Mouse (Mus musculus) stomach, embryonic 15.5 days (tissue): ENCODE results near the gene Col18a1. TPM values are rescaled to one million over a fixed set of nuclear protein-coding genes. Genes with fewer than 3 reads are reported as not detected.
A peak's percentile ranks its signal among the peaks of the same experiment; 100 is the strongest.

Source experiments
- ATAC-seq: fragments of 200-750 bp; cut with Nextera tagmentation; 2 replicates; pipeline ENCODE4 v1.8.0; 2017; ENCODE audit warnings: low read depth, moderate number of reproducible peaks, moderate TSS enrichment; ENCODE audit not compliant: insufficient read depth, low FRiP score
- H3K27ac ChIP-seq: fragments of 300-500 bp; sonication (generic); 2 replicates; pipeline ENCODE4 v1.5.1; 2015; ENCODE audit warnings: mild to moderate bottlenecking, inconsistent platforms
- H3K27me3 ChIP-seq: fragments of 300-500 bp; sonication (generic); replicated peaks from 2 replicates; pipeline ENCODE4 v1.6.1; 2015; ENCODE audit warnings: inconsistent platforms
- H3K36me3 ChIP-seq: fragments of 300-500 bp; sonication (generic); 2 replicates; pipeline ENCODE4 v1.6.1; 2015; ENCODE audit warnings: inconsistent platforms
- H3K4me1 ChIP-seq: fragments of 300-500 bp; sonication (generic); 2 replicates; pipeline ENCODE4 v1.6.1; 2015; ENCODE audit warnings: inconsistent platforms
- H3K4me2 ChIP-seq: fragments of 300-500 bp; sonication (generic); 2 replicates; pipeline ENCODE4 v1.6.1; 2015; ENCODE audit warnings: mild to moderate bottlenecking, inconsistent platforms
- H3K4me3 ChIP-seq: fragments of 300-500 bp; sonication (generic); replicated peaks from 2 replicates; pipeline ENCODE4 v1.5.1; 2015; ENCODE audit warnings: inconsistent platforms
- H3K9ac ChIP-seq: fragments of 300-500 bp; sonication (generic); 2 replicates; pipeline ENCODE4 v1.6.1; 2015; ENCODE audit warnings: inconsistent platforms
- H3K9me3 ChIP-seq: fragments of 300-500 bp; sonication (generic); 2 replicates; pipeline ENCODE4 v1.6.1; 2016; ENCODE audit warnings: inconsistent platforms
- WGBS: fragments of 180-500 bp; shearing (Covaris S2); methylation state at CpG from one replicate; pipeline ENCODE4 v1.1.7; 2015; 5-methylcytosine and 5-hydroxymethylcytosine counted together
- polyA plus RNA-seq: library from polyadenylated mRNA; unstranded; fragments of >200 nt; fragmentation: Nextera tagmentation; extraction: Ambion mirVana; gene quantifications from 2 replicates; pipeline ENCODE4 v1.2.1, GENCODE M21; 2015

Gene Col18a1
- polyA plus RNA-seq, 1 experiment from 2014 or later = 70.3 TPM

DNA sequence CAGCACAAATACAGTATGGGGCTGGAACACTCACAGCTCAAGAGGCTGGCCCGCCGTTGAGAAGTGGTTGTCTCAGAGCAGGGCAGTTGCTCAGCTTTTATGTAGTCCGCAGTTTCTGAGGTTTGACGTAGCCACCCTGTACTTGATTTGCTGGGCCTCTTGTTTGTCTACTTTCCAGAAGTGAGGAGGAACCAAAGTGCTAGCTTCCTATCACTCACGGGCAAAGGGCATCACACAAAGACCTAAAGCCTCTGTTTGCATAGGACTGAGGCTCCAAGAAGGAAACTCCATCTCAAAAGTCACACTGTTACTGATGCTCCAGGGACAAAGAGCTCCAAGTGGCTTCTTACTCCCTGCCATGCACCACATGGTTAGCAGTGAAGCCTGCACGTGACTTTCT is 4.1 kb upstream of the Col18a1 start:
- no peak for ATAC-seq
- 78% methylated on average over 6 of the region's 6 CpGs for WGBS
- no peak overlapping the region for H3K9ac ChIP-seq
- no peaks in the 10 kb centered on the region for H3K36me3 ChIP-seq
- H3K9me3 ChIP-seq = no peaks in the 10 kb centered on the region
- peaks cover 13% of the 10 kb centered on the region for H3K4me1 ChIP-seq
- H3K4me2 ChIP-seq = no peak overlapping the region
- no peak overlapping the region for H3K27ac ChIP-seq
- peaks cover 10% of the 10 kb centered on the region for H3K27me3 ChIP-seq
- H3K4me3 ChIP-seq = no peak overlapping the region

DNA sequence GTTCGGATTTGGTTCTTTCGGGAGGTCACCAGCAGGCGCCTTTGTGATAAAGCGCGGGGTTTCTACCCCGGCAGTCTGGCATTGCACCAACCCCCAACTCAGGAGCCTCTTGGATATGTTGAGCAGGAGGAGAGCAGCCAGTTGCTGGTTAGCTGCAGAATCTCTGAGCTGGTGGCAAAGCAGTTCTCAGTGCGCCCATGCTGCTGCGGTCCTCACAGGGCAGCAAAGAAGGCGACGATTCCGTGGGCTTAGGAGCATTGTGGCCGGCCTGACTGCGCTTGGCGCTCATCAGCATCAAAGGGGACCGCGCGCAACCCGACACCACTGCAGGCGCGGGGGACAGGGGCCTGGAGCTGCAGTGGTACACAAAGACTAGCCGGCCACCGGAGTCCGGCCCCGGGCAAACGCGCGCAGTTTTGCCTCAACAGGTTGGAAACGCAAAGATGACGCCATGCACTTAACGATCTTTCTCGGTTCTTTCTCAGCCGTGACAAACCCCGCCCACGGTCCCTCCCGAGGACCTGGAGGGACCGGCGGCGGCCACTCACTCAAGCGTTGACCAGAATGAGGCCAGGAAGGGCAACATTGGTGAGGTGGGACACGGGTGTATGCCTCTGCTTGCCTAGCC is 916 bp downstream of the Col18a1 start:
- Histone ChIP-seq H3K27me3 (peaks cover 11% of the 10 kb centered on the region), H3K9me3 (no peaks in the 10 kb centered on the region), H3K4me1 (peaks cover 17% of the 10 kb centered on the region), H3K27ac (peak overlapping the region; percentile 8; the same call in 1 of the 2 replicates), H3K9ac (no peak overlapping the region), H3K4me3 (peak overlapping the region; percentile 45), H3K36me3 (no peaks in the 10 kb centered on the region), H3K4me2 (peak overlapping the region; percentile 90)
- under 1% methylated on average over 40 of the region's 40 CpGs for WGBS
- no peak for ATAC-seq

GRCm38 (mm10) chr10:77164437-77165052 is 1.8 kb downstream of the Col18a1 start:
- H3K4me3 ChIP-seq = peak overlapping the region; percentile 45
- no peak for ATAC-seq
- no peaks in the 10 kb centered on the region for H3K36me3 ChIP-seq
- H3K4me2 ChIP-seq = peak overlapping the region; percentile 90; the same call in 1 of the 2 replicates
- H3K27me3 ChIP-seq = peaks cover 11% of the 10 kb centered on the region
- no peak overlapping the region for H3K9ac ChIP-seq
- WGBS = 15% methylated on average over 9 of the region's 9 CpGs
- peaks cover 20% of the 10 kb centered on the region for H3K4me1 ChIP-seq
- no peak overlapping the region for H3K27ac ChIP-seq
- H3K9me3 ChIP-seq = no peaks in the 10 kb centered on the region

GRCm38 (mm10) chr10:77164041-77164436 is 2.3 kb downstream of the Col18a1 start:
- H3K4me2 ChIP-seq = no peak overlapping the region
- no peaks in the 10 kb centered on the region for H3K9me3 ChIP-seq
- H3K9ac ChIP-seq = no peak overlapping the region
- peaks cover 11% of the 10 kb centered on the region for H3K27me3 ChIP-seq
- no peak overlapping the region; the same call in 1 of the 2 replicates for H3K4me3 ChIP-seq
- WGBS = 43% methylated on average over 5 of the region's 5 CpGs
- H3K36me3 ChIP-seq = no peaks in the 10 kb centered on the region
- no peak for ATAC-seq
- peaks cover 25% of the 10 kb centered on the region for H3K4me1 ChIP-seq
- H3K27ac ChIP-seq = no peak overlapping the region

DNA sequence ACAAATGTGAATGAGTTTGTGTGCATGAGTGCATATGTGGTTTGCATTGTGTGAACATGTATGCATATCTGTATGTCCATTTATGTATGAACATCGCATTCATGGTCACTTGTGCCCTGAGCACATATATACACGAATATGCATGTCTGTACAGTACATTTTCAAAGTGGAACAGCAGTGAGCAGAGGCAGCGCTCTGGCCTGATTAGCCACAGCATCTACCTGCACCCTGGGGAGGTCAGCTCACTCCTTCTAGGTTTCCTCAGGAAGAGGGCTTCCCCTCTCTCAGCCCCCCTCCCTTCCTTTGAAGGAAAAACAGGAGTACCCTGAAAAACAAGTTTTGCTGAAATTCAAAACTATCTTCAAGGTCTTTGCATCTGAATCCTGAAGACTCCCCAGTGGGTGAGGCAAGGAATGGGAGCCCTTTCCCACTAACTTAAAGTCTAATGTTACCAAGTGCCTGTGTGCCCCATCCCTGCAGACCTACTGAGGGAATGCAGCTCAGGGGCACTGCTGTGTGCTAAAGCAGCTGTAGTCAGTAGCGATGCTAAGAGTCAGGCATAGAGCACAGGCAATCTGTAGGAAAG is 2.9 kb downstream of the Col18a1 start:
- H3K9ac ChIP-seq = no peak overlapping the region
- no peak overlapping the region for H3K27ac ChIP-seq
- ATAC-seq = no peak
- peaks cover 11% of the 10 kb centered on the region for H3K27me3 ChIP-seq
- H3K4me2 ChIP-seq = no peak overlapping the region
- WGBS = 66% methylated on average over 4 of the region's 4 CpGs
- peaks cover 30% of the 10 kb centered on the region for H3K4me1 ChIP-seq
- no peak overlapping the region for H3K4me3 ChIP-seq
- no peaks in the 10 kb centered on the region for H3K9me3 ChIP-seq
- H3K36me3 ChIP-seq = no peaks in the 10 kb centered on the region

DNA sequence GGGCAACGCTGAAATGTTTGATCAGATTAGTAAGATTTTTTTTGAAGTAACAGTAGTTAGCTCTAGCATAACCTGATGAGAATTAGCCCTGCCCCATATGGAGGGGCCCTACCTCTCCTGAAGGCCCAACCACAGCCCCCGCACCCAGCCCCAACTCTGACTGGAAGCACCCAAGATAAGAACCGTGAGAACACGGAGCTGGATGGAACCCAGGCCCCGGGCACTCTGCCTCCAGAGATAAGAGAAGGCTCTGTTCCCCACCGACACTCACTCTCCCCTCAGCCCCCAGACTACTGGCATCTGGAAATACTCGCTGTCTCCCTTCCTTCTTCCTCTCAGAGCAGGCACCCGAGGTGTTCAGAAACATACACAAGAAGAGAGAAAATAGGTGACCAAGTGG is 6.8 kb downstream of the Col18a1 start:
- peaks cover 26% of the 10 kb centered on the region for H3K4me1 ChIP-seq
- no peak overlapping the region for H3K9ac ChIP-seq
- no peaks in the 10 kb centered on the region for H3K27me3 ChIP-seq
- H3K27ac ChIP-seq = no peak overlapping the region
- no peaks in the 10 kb centered on the region for H3K9me3 ChIP-seq
- ATAC-seq = peak; percentile 75; the same call in 1 of the 2 replicates
- H3K4me3 ChIP-seq = no peak overlapping the region
- H3K4me2 ChIP-seq = no peak overlapping the region
- WGBS = 37% methylated on average over 8 of the region's 8 CpGs
- H3K36me3 ChIP-seq = no peaks in the 10 kb centered on the region

DNA sequence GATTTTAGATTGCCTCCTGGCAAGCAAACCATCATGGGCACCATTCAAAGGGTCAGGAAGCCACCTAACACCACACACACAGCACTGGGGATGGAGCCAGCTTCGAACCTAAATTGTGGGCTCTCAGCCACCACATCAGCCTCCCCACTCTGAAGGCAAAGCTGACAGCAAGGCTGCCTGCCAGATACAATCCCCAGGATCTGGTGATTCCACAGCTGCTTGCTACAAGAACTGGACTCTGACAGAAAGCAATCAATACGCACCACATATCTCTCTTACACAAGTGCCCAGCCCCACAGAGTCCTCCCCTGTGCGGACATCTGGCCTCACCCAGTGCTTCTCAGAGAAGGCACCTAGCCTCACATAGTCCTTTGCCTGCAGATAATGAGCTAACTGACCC is 7.4 kb downstream of the Col18a1 start:
- H3K4me3 ChIP-seq = no peak overlapping the region
- WGBS = 46% methylated on average over 3 of the region's 3 CpGs
- ATAC-seq = peak; percentile 29; the same call in 1 of the 2 replicates
- H3K9ac ChIP-seq = no peak overlapping the region
- H3K4me1 ChIP-seq = peaks cover 26% of the 10 kb centered on the region
- H3K36me3 ChIP-seq = no peaks in the 10 kb centered on the region
- no peaks in the 10 kb centered on the region for H3K9me3 ChIP-seq
- H3K4me2 ChIP-seq = no peak overlapping the region
- no peak overlapping the region for H3K27ac ChIP-seq
- no peaks in the 10 kb centered on the region for H3K27me3 ChIP-seq

GRCm38 (mm10) chr10:77157245-77158019 is 8.9 kb downstream of the Col18a1 start:
- no peak for ATAC-seq
- peaks cover 28% of the 10 kb centered on the region for H3K4me1 ChIP-seq
- H3K36me3 ChIP-seq = no peaks in the 10 kb centered on the region
- H3K4me3 ChIP-seq = no peak overlapping the region
- no peak overlapping the region for H3K9ac ChIP-seq
- no peaks in the 10 kb centered on the region for H3K27me3 ChIP-seq
- H3K4me2 ChIP-seq = no peak overlapping the region
- no peaks in the 10 kb centered on the region for H3K9me3 ChIP-seq
- H3K27ac ChIP-seq = no peak overlapping the region
- WGBS = 33% methylated on average over 8 of the region's 11 CpGs

- Histone ChIP-seq H3K27me3 (no peaks in the 10 kb centered on the region), H3K9ac (no peak overlapping the region), H3K4me2 (no peak overlapping the region), H3K4me3 (no peak overlapping the region), H3K27ac (no peak overlapping the region), H3K36me3 (no peaks in the 10 kb centered on the region), H3K9me3 (no peaks in the 10 kb centered on the region), H3K4me1 (peaks cover 34% of the 10 kb centered on the region)
- peak; percentile 61 for ATAC-seq
- WGBS = 33% methylated on average over 2 of the region's 2 CpGs
Measured at GRCm38 (mm10) chr10:77152178-77152621, 14.1 kb downstream of the Col18a1 start.

GRCm38 (mm10) chr10:77151551-77152002 is 14.8 kb downstream of the Col18a1 start:
- Histone ChIP-seq H3K9ac (no peak overlapping the region), H3K9me3 (no peaks in the 10 kb centered on the region), H3K36me3 (no peaks in the 10 kb centered on the region), H3K4me2 (no peak overlapping the region), H3K27ac (peak overlapping the region; percentile 48; the same call in 1 of the 2 replicates), H3K27me3 (no peaks in the 10 kb centered on the region), H3K4me1 (peaks cover 36% of the 10 kb centered on the region), H3K4me3 (no peak overlapping the region)
- 67% methylated on average over 4 of the region's 4 CpGs for WGBS
- no peak for ATAC-seq

- Histone ChIP-seq H3K36me3 (no peaks in the 10 kb centered on the region), H3K4me1 (peaks cover 32% of the 10 kb centered on the region), H3K27ac (peak overlapping the region; percentile 48), H3K9me3 (no peaks in the 10 kb centered on the region), H3K4me2 (no peak overlapping the region), H3K4me3 (no peak overlapping the region), H3K27me3 (no peaks in the 10 kb centered on the region), H3K9ac (no peak overlapping the region)
- no peak for ATAC-seq
- 20% methylated on average over 14 of the region's 14 CpGs for WGBS
Measured at GRCm38 (mm10) chr10:77150947-77151521, 15.3 kb downstream of the Col18a1 start.
